Mouse (Mus musculus) neural tube, embryonic 14.5 days (tissue): ENCODE data around the gene Gm20388. TPM values are rescaled to one million over a fixed set of nuclear protein-coding genes. Genes with fewer than 3 reads are reported as not detected.

ENCODE experiments used
- ATAC-seq: fragments of 200-750 bp; cut with Nextera tagmentation; 2 replicates; pipeline ENCODE4 v1.8.0; 2017; ENCODE audit warnings: low read depth, mild to moderate bottlenecking, moderate TSS enrichment, moderate library complexity
- H3K27ac ChIP-seq: fragments of 300-500 bp; sonication (generic); 2 replicates; pipeline ENCODE4 v1.5.1; 2014; ENCODE audit warnings: low read depth, mild to moderate bottlenecking, control low read depth, low read length, moderate library complexity, mixed read lengths
- H3K27me3 ChIP-seq: fragments of 300-500 bp; sonication (generic); 2 replicates; pipeline ENCODE4 v1.6.1; 2014; ENCODE audit warnings: low read length; ENCODE audit not compliant: control insufficient read depth, insufficient read depth
- H3K36me3 ChIP-seq: fragments of 300-500 bp; sonication (generic); 2 replicates; pipeline ENCODE4 v1.6.1; 2014; ENCODE audit warnings: low read length, mixed read lengths; ENCODE audit not compliant: control insufficient read depth, insufficient read depth
- H3K4me1 ChIP-seq: fragments of 300-500 bp; sonication (generic); 2 replicates; pipeline ENCODE4 v1.6.1; 2014; ENCODE audit warnings: low read length; ENCODE audit not compliant: control insufficient read depth, insufficient read depth
- H3K4me2 ChIP-seq: fragments of 300-500 bp; sonication (generic); 2 replicates; pipeline ENCODE4 v1.6.1; 2014; ENCODE audit warnings: mild to moderate bottlenecking, low read depth, low read length, control low read depth
- H3K4me3 ChIP-seq: fragments of 300-500 bp; sonication (generic); 2 replicates; pipeline ENCODE4 v1.5.1; 2014; ENCODE audit warnings: low read depth, low read length, control low read depth, mixed read lengths
- H3K9ac ChIP-seq: fragments of 300-500 bp; sonication (generic); replicated peaks from 2 replicates; pipeline ENCODE4 v1.6.1; 2014; ENCODE audit warnings: low read depth, mild to moderate bottlenecking, control low read depth, low read length, mixed read lengths
- H3K9me3 ChIP-seq: fragments of 300-500 bp; sonication (generic); 2 replicates; pipeline ENCODE4 v1.6.1; 2016; ENCODE audit warnings: low read length; ENCODE audit not compliant: control insufficient read depth
- WGBS: fragments of 180-500 bp; shearing (Covaris S2); extraction: QIAGEN DNeasy Blood & Tissue Kit; methylation state at CpG from one replicate; pipeline ENCODE4 v1.1.7; 2014; 5-methylcytosine and 5-hydroxymethylcytosine counted together
- polyA plus RNA-seq: library from polyadenylated mRNA; unstranded; fragments of >200 nt; fragmentation: Nextera tagmentation; extraction: Ambion mirVana; gene quantifications from 2 replicates; pipeline ENCODE4 v1.2.1, GENCODE M21; 2014

Gm20388 gene
- polyA plus RNA-seq, 1 experiment from 2014 or later = 10.3 TPM

DNA sequence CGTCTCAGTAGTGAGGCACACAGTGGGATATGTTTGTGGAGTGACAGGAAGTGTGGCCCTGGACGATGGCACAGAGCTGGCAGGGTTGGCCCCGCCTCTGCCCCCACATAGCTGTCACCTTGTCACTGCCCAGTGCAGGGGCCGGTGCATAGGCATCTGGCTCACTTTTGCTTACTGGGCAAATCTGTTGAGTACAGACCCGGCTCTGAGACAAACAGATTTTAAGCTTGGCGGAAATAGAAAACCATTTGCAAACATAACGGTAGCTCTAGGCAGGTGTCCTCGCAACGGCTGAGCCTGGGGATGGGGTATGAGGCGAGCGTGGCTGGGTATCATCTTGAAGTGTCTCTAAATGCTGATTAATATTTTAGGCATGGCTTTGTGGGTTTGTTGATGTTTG lies 396.9 kb downstream of the Gm20388 start:
- H3K4me1 ChIP-seq = peaks cover 48% of the 10 kb centered on the region
- peak overlapping the region; percentile 70 for H3K27ac ChIP-seq
- H3K4me2 ChIP-seq = no peak overlapping the region
- no peak overlapping the region for H3K4me3 ChIP-seq
- WGBS = 40% methylated on average over 11 of the region's 11 CpGs
- no peaks in the 10 kb centered on the region for H3K36me3 ChIP-seq
- no peaks in the 10 kb centered on the region for H3K9me3 ChIP-seq
- no peaks in the 10 kb centered on the region for H3K27me3 ChIP-seq
- no peak for ATAC-seq
- H3K9ac ChIP-seq = no peak overlapping the region

GRCm38 (mm10) chr8:120308131-120308530 lies 397.5 kb downstream of the Gm20388 start:
- peaks cover 48% of the 10 kb centered on the region for H3K4me1 ChIP-seq
- WGBS = 35% methylated on average over 7 of the region's 8 CpGs
- no peaks in the 10 kb centered on the region for H3K36me3 ChIP-seq
- no peak overlapping the region for H3K9ac ChIP-seq
- peak overlapping the region; percentile 44; the same call in 1 of the 2 replicates for H3K27ac ChIP-seq
- H3K4me3 ChIP-seq = no peak overlapping the region
- no peak overlapping the region for H3K4me2 ChIP-seq
- no peaks in the 10 kb centered on the region for H3K9me3 ChIP-seq
- no peaks in the 10 kb centered on the region for H3K27me3 ChIP-seq
- ATAC-seq = no peak

- ATAC-seq = no peak
- H3K9me3 ChIP-seq = no peaks in the 10 kb centered on the region
- H3K4me1 ChIP-seq = peaks cover 46% of the 10 kb centered on the region
- H3K4me3 ChIP-seq = no peak overlapping the region
- 36% methylated on average over 9 of the region's 9 CpGs for WGBS
- no peaks in the 10 kb centered on the region for H3K36me3 ChIP-seq
- no peaks in the 10 kb centered on the region for H3K27me3 ChIP-seq
- peak overlapping the region; percentile 44; the same call in 1 of the 2 replicates for H3K27ac ChIP-seq
- H3K9ac ChIP-seq = no peak overlapping the region
- no peak overlapping the region for H3K4me2 ChIP-seq
Observed at GRCm38 (mm10) chr8:120308553-120308952, 397.9 kb downstream of the Gm20388 start.

GRCm38 (mm10) chr8:120309326-120309725 lies 398.7 kb downstream of the Gm20388 start:
- Histone ChIP-seq H3K4me3 (no peak overlapping the region), H3K9ac (no peak overlapping the region), H3K9me3 (no peaks in the 10 kb centered on the region), H3K27me3 (no peaks in the 10 kb centered on the region), H3K36me3 (no peaks in the 10 kb centered on the region), H3K4me1 (peaks cover 38% of the 10 kb centered on the region), H3K27ac (peak overlapping the region; percentile 44), H3K4me2 (peak overlapping the region; percentile 12; the same call in 1 of the 2 replicates)
- WGBS = 24% methylated on average over 18 of the region's 18 CpGs
- ATAC-seq = peak; percentile 41; the same call in 1 of the 2 replicates

DNA sequence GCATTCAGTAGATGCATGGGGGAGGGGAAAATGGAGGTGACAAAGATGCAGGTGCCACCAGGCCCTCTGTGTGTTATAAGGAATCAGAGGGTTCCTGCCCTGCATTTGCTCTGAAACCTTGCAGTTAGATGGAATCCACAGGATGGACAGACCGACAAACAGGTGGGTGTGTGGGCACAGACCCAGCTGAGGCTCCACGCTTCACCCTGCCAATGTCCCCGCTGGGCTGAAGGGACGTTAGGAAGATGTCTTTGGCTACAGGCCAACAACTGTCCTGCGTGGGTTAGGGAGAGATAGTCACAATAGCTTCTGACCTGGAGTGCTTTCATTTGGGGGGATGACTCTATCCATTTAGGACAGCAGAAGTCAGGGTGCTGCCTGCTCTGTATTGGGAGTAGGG lies 399.4 kb downstream of the Gm20388 start:
- Histone ChIP-seq H3K4me1 (peaks cover 34% of the 10 kb centered on the region), H3K9ac (no peak overlapping the region), H3K9me3 (no peaks in the 10 kb centered on the region), H3K4me3 (no peak overlapping the region), H3K4me2 (no peak overlapping the region), H3K27ac (peak overlapping the region; percentile 44; the same call in 1 of the 2 replicates), H3K27me3 (no peaks in the 10 kb centered on the region), H3K36me3 (no peaks in the 10 kb centered on the region)
- 41% methylated on average over 5 of the region's 5 CpGs for whole genome bisulfite sequencing
- no peak for ATAC-seq

DNA sequence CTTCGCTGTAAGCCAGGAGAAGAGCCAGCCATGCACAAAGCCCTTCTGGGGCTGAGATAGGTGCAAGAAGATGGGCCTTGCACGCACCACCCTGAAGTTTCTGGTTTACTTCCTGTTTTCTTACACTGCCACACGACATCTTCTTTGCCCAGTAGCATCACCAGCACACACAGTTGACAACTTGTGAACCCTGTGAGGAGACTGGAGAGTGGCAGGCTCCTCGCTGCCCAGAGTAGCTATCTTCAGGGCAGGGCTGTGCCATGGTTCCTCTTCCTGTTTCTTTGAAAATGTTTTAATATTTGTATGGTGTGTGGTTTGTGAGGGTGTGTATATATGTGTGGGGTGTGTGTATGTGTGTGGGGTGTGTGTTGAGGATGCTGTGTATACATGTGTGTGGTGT lies 401.8 kb downstream of the Gm20388 start:
- Histone ChIP-seq H3K4me1 (peaks cover 30% of the 10 kb centered on the region), H3K9me3 (no peaks in the 10 kb centered on the region), H3K27ac (no peak overlapping the region), H3K36me3 (no peaks in the 10 kb centered on the region), H3K4me2 (no peak overlapping the region), H3K27me3 (no peaks in the 10 kb centered on the region), H3K4me3 (no peak overlapping the region), H3K9ac (no peak overlapping the region)
- WGBS = 91% methylated on average over 4 of the region's 4 CpGs
- ATAC-seq = no peak

DNA sequence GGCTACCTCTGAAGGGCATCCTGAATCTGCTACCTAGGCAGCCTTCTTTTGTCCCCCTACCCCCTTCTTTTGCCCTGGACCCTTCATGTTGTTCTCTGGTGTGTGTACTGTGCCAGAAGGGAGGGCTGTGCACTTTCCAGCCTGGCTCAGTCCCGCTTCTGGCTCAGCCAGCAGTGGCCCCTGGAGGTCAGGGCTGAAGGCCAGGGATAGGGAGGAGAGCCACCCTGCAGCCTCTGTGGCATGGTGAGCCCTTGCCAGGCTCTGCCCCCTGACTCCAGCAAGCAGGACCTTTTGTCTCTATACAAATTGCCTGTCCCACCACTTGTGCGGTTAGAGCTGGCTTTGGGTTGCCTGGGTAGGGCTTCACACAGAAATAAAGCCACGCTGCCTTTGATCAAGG lies 403.0 kb downstream of the Gm20388 start:
- no peaks in the 10 kb centered on the region for H3K9me3 ChIP-seq
- H3K9ac ChIP-seq = no peak overlapping the region
- H3K27me3 ChIP-seq = no peaks in the 10 kb centered on the region
- no peak overlapping the region for H3K4me3 ChIP-seq
- no peak overlapping the region for H3K4me2 ChIP-seq
- H3K27ac ChIP-seq = no peak overlapping the region
- ATAC-seq = no peak
- H3K4me1 ChIP-seq = peaks cover 22% of the 10 kb centered on the region
- no peaks in the 10 kb centered on the region for H3K36me3 ChIP-seq
- 83% methylated on average over 3 of the region's 3 CpGs for WGBS

GRCm38 (mm10) chr8:120314932-120315331 lies 404.3 kb downstream of the Gm20388 start:
- Histone ChIP-seq H3K4me3 (no peak overlapping the region), H3K9me3 (no peaks in the 10 kb centered on the region), H3K4me2 (no peak overlapping the region), H3K27ac (no peak overlapping the region), H3K36me3 (no peaks in the 10 kb centered on the region), H3K27me3 (no peaks in the 10 kb centered on the region), H3K9ac (no peak overlapping the region), H3K4me1 (peaks cover 10% of the 10 kb centered on the region)
- WGBS = 92% methylated on average over 5 of the region's 5 CpGs
- no peak for ATAC-seq

- Histone ChIP-seq H3K9me3 (no peaks in the 10 kb centered on the region), H3K4me1 (peaks cover 9% of the 10 kb centered on the region; the same call in 1 of the 2 replicates), H3K4me3 (no peak overlapping the region), H3K36me3 (no peaks in the 10 kb centered on the region), H3K27ac (no peak overlapping the region), H3K9ac (no peak overlapping the region), H3K4me2 (no peak overlapping the region), H3K27me3 (no peaks in the 10 kb centered on the region)
- 91% methylated on average over 4 of the region's 4 CpGs for WGBS
- ATAC-seq = no peak
Observed at GRCm38 (mm10) chr8:120315644-120316043, 405.0 kb downstream of the Gm20388 start.
